Mouse (Mus musculus) forebrain, embryonic 11.5 days (tissue): Measurements from ENCODE around the gene Grk3. TPM values are rescaled to one million over a fixed set of nuclear protein-coding genes. Genes with fewer than 3 reads are reported as not detected.

Source experiments
- ATAC-seq: fragments of 200-750 bp; cut with Nextera tagmentation; replicated peaks from 2 replicates; pipeline ENCODE4 v1.8.0; 2017; ENCODE audit warnings: moderate TSS enrichment; ENCODE audit not compliant: low FRiP score
- DNase-seq: peaks from one replicate; pipeline ENCODE4 v3.0.0-alpha.2; 2017; ENCODE audit warnings: low spot score
- H3K27ac ChIP-seq: fragments of 300-500 bp; sonication (generic); 2 replicates; pipeline ENCODE4 v1.5.1; 2014; ENCODE audit warnings: low read depth, low read length
- H3K27me3 ChIP-seq: fragments of 300-500 bp; sonication (generic); 2 replicates; pipeline ENCODE4 v1.6.1; 2014; ENCODE audit warnings: mild to moderate bottlenecking, low read length, mixed read lengths; ENCODE audit not compliant: control insufficient read depth, insufficient read depth
- H3K36me3 ChIP-seq: fragments of 300-500 bp; sonication (generic); 2 replicates; pipeline ENCODE4 v1.6.1; 2014; ENCODE audit warnings: mild to moderate bottlenecking, low read length, moderate library complexity, mixed read lengths; ENCODE audit not compliant: control insufficient read depth, insufficient read depth
- H3K4me1 ChIP-seq: fragments of 300-500 bp; sonication (generic); replicated peaks from 2 replicates; pipeline ENCODE4 v1.6.1; 2014; ENCODE audit warnings: low read length, mixed read lengths; ENCODE audit not compliant: control insufficient read depth, insufficient read depth
- H3K4me2 ChIP-seq: fragments of 300-500 bp; sonication (generic); 2 replicates; pipeline ENCODE4 v1.6.1; 2014; ENCODE audit warnings: low read depth, mild to moderate bottlenecking, low read length, moderate library complexity, mixed read lengths; ENCODE audit not compliant: severe bottlenecking
- H3K4me3 ChIP-seq: fragments of 300-500 bp; sonication (generic); 2 replicates; pipeline ENCODE4 v1.5.1; 2014; ENCODE audit warnings: low read depth, low read length
- H3K9ac ChIP-seq: fragments of 300-500 bp; sonication (generic); 2 replicates; pipeline ENCODE4 v1.6.1; 2014; ENCODE audit warnings: low read length
- H3K9me3 ChIP-seq: fragments of 300-500 bp; sonication (generic); 2 replicates; pipeline ENCODE4 v1.6.1; 2016; ENCODE audit warnings: low read length, mixed read lengths; ENCODE audit not compliant: control insufficient read depth
- WGBS: fragments of 180-500 bp; shearing (Covaris S2); extraction: QIAGEN DNeasy Blood & Tissue Kit; methylation state at CpG from one replicate; pipeline ENCODE4 v1.1.7; 2014; 5-methylcytosine and 5-hydroxymethylcytosine counted together
- polyA plus RNA-seq: library from polyadenylated mRNA; unstranded; fragments of >200 nt; fragmentation: Nextera tagmentation; extraction: Ambion mirVana; gene quantifications from 2 replicates; pipeline ENCODE4 v1.2.1, GENCODE M21; 2014

Gene Grk3
- polyA plus RNA-seq, 1 experiment from 2014 or later = 6.7 TPM

DNA sequence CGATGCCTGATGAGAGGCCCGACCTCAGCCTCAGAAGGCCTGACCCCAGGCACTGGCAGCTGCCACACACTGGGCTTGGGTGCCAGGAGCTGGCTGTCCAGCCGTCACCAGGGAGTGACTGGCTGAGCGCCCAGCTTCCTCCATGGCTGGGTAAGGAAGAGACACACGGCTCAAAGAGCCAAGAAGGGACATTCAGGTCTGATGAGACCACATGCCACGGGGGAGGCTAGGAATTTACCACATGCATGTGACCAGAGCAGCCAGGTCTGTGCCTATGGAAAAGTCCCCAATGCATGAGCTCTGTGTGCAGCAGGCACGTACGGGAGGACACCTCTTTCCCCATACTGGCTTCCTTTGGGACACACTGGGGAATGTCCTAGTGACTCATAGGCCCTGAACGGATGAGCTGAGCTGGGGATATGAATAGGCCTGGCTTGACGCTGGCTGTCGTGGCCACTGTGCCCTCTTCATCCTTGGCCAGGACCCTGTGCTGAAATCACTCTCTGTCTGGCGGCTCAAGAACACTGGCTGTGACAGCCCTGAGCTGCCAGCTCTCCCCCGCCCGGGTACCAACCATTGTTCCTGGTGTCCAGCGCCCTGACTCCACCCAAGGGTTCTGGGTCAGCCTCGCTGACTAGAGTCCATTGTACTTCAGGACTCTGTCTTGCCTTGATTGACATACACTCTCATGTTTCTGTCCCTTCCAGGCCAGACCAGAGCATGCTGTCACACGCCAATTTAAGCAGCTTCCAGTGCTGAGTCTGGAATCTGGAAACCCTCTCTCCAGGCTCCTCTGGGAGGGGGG lies 128.7 kb downstream of the Grk3 start:
- ATAC-seq (no peak), DNase-seq (no peak)
- no peak overlapping the region for H3K9ac ChIP-seq
- no peaks in the 10 kb centered on the region for H3K36me3 ChIP-seq
- 67% methylated on average over 17 of the region's 17 CpGs for WGBS
- H3K27me3 ChIP-seq = no peaks in the 10 kb centered on the region
- H3K4me2 ChIP-seq = no peak overlapping the region
- H3K4me3 ChIP-seq = no peak overlapping the region
- H3K9me3 ChIP-seq = no peaks in the 10 kb centered on the region
- H3K4me1 ChIP-seq = no peaks in the 10 kb centered on the region; the same call in 1 of the 2 replicates
- H3K27ac ChIP-seq = no peak overlapping the region

DNA sequence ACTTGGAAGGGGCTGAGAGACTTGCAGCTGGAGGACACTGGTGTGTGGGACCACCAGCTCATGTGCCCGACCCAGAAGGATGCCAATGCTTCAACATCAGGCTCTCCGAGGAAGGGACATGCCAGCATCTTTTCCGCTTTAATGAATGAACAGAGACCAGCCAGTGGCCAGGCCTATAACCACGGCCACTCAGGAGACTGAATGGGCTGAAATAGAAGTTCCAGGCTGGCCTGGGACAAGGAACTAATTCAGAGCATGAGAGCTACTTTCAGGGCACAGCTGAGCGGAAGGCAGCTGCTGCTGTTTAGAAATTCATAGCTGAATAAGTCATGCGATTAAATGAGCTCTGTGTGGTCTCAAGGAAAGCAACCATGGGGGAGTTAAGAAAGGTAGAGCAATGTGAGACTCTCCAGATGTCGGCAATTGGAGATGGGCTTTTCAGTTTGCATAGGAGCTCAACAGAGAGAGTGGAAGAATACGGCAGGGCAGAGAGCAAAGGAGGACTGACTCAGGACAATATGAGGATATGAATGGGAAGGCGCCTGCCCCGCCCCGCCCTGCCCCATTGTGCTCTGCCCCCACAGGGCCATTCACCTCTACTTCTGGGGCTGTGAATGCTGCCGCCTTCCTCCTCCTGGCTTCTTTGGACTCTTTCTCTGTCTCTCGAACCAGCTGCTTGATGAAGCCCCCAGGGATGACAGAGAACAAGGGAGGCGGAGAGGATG lies 138.0 kb downstream of the Grk3 start:
- Histone ChIP-seq H3K4me2 (no peak overlapping the region), H3K27me3 (no peaks in the 10 kb centered on the region), H3K9ac (no peak overlapping the region), H3K9me3 (no peaks in the 10 kb centered on the region), H3K4me1 (no peaks in the 10 kb centered on the region; the same call in 1 of the 2 replicates), H3K36me3 (no peaks in the 10 kb centered on the region), H3K27ac (no peak overlapping the region), H3K4me3 (no peak overlapping the region)
- ATAC-seq (no peak), DNase-seq (no peak)
- 59% methylated on average over 14 of the region's 14 CpGs for WGBS

DNA sequence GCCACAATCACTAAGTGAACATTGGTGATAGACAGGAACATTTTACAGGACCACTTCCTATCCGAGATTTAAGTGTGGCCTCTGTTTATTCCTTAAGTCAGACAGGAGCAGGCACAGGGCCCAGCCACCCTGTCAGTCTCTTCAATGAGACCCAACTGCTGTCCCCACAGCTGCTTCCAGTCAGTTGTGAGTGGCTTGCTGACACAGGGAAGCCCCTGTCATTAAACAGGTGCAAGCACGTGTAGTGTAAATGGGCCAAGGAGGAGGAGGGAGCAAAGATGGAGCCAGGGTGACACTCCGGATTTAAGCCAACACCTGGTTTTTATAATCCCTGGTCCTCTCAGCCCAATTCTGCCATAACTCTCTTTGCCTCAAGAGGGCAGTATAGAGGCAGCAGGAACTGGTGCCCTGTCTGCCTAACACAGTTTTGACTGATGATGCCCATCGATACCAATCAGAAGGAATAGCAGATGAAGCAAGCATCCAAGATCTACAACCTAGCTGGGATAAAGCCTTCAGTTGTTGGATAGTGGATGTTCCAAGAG lies 138.7 kb downstream of the Grk3 start:
- Histone ChIP-seq H3K4me3 (no peak overlapping the region), H3K27ac (no peak overlapping the region), H3K9me3 (no peaks in the 10 kb centered on the region), H3K4me1 (no peaks in the 10 kb centered on the region; the same call in 1 of the 2 replicates), H3K4me2 (no peak overlapping the region), H3K27me3 (no peaks in the 10 kb centered on the region), H3K36me3 (no peaks in the 10 kb centered on the region), H3K9ac (no peak overlapping the region)
- ATAC-seq = no peak
- WGBS = 45% methylated on average over 4 of the region's 4 CpGs
- DNase-seq = no peak

DNA sequence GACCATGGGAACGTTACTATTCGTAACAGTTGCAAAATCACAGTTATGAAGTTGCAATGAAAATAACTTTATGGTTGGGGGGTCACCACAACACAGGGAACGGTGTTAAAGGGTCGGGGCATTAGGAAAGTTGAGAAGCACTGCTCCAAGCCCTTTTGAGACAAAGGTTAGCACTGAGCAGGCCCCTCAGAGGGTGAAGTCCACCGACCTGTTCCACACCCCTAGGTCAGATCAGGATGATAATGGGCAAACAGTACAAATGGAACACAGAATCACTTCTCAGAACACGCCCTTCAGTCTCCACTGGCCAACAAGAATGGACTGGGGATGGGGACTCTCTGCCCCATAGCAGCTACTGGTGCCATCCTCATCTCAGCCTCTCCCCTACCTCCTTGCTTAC lies 142.6 kb downstream of the Grk3 start:
- Histone ChIP-seq H3K9me3 (no peaks in the 10 kb centered on the region), H3K27ac (no peak overlapping the region), H3K27me3 (no peaks in the 10 kb centered on the region), H3K36me3 (no peaks in the 10 kb centered on the region), H3K9ac (no peak overlapping the region), H3K4me2 (no peak overlapping the region), H3K4me3 (no peak overlapping the region), H3K4me1 (no peaks in the 10 kb centered on the region; the same call in 1 of the 2 replicates)
- no peak for DNase-seq
- ATAC-seq = no peak
- WGBS = 79% methylated on average over 6 of the region's 6 CpGs

DNA sequence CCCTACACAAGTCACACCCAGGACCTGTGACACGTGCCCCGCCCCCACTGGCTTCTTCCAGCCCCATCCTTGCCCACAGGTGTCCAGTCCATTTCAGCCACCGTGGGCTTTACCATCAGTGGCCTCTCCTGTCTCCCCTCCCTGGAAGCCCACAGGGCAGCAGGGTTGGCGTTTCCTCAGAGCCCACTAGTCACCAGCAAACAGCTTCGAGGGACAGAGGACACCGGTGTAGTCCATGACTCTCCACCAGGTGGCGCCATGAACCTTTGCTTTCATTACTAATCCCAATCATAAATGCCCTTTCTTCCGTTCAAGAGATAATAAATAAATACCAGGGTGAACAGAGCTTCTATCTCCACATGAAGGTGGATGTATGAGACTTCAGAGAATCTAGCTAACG lies 144.9 kb downstream of the Grk3 start:
- no peak for ATAC-seq
- no peaks in the 10 kb centered on the region for H3K36me3 ChIP-seq
- H3K9ac ChIP-seq = no peak overlapping the region
- WGBS = 21% methylated on average over 9 of the region's 9 CpGs
- H3K27me3 ChIP-seq = no peaks in the 10 kb centered on the region
- H3K4me2 ChIP-seq = no peak overlapping the region
- DNase-seq = peak; percentile 84
- no peaks in the 10 kb centered on the region for H3K4me1 ChIP-seq
- no peak overlapping the region for H3K27ac ChIP-seq
- no peak overlapping the region for H3K4me3 ChIP-seq
- H3K9me3 ChIP-seq = no peaks in the 10 kb centered on the region

DNA sequence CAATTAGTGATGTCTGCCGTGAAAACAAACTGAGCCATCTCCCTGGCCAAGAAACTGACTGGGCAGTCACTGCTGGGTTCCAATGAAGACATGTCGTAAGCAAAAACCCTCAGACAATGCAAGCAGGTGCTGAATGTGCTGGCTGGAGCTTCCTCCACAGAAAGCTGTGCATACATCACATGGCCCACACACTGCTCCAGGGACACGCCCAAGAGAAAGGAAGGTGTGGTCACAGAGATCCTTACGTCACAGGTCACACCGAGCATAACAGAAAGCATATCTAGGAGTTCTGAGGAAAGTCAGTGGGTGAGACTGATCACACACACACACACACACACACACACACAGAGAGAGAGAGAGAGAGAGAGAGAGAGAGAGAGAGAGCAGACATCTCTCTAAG lies 147.0 kb downstream of the Grk3 start:
- no peak overlapping the region for H3K9ac ChIP-seq
- DNase-seq (no peak), ATAC-seq (no peak)
- H3K27me3 ChIP-seq = no peaks in the 10 kb centered on the region
- H3K4me2 ChIP-seq = no peak overlapping the region
- no peaks in the 10 kb centered on the region for H3K9me3 ChIP-seq
- no peak overlapping the region for H3K4me3 ChIP-seq
- H3K4me1 ChIP-seq = no peaks in the 10 kb centered on the region
- 89% methylated on average over 5 of the region's 5 CpGs for WGBS
- H3K36me3 ChIP-seq = no peaks in the 10 kb centered on the region
- no peak overlapping the region for H3K27ac ChIP-seq

DNA sequence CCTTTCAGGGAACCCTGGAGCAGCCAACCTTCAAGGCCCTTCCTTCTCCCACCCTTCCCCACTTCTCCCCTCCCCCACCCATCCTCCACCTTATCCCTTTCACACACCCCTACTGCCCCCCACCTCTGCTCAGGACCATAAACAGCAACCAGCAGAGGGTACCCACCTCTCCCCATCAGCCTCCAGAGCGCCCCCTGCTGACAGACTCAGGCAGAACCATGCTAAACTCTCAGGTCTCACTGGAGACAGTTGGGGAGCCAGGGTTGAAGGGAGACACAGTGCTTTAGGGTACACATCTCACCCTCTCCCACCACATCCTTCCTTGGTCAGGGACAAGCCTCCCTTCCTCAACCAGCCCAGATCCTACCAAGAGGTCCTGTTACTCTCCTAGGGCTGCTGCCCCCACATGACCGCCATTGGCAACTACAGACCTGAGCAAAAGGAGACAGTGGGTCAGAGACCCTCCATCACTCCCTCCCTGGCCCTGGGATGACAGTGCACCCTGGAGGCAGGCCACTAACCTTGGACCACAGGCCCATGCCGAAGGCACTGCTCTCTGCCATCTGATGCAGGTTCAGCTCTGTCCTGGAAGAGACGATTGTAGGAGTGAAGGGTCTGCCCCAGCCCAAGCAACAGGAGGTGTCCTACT lies 150.7 kb downstream of the Grk3 start:
- Histone ChIP-seq H3K36me3 (no peaks in the 10 kb centered on the region), H3K4me3 (no peak overlapping the region), H3K4me1 (no peaks in the 10 kb centered on the region), H3K27me3 (no peaks in the 10 kb centered on the region), H3K27ac (no peak overlapping the region), H3K9me3 (no peaks in the 10 kb centered on the region), H3K4me2 (no peak overlapping the region), H3K9ac (no peak overlapping the region)
- ATAC-seq (no peak), DNase-seq (peak; percentile 76)
- 53% methylated on average over 4 of the region's 4 CpGs for WGBS
